In the genomic region with DNA sequence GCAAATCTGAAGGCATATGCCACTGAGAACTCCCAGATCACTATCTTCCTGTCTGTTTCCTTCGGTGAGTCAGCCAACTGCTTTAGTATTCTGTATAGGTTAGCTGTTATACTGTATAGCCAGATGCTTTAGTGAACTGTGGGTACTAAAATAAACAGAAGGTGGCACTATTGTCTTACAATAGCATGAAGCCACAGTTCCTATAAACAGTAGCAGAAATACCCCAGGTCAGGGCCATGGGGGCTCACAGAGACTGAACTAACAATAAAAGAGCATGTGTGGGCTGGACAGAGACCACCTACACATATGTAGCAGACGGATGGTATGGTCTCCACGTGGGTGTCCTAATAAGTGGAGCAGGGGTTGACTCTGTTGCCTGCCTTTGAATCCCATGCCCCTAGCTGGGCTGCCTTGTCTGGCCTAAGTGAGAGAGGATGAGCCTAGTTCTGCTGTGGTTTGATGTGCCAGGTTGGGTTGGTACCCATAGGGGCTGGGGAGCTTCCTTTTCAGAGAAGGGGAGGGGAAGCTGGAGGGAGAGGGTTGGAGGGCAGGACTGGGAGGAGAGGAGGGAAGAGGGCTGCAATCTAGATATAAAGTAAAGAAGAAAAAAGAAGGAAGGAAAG, we compare ENCODE assay signal across 8 mouse cellular contexts.
DNase-seq lines count a peak whose midpoint lies in the region; TF ChIP-seq lines count a peak whose summit lies in the region.

No protein-coding gene starts in this region.

- peaks cover 0 to 5% of the 10 kb centered on the region in 2 experiments; a peak in 1 of 4 replicates for H3K4me1 ChIP-seq in CH12.LX (ENCODE audit: control insufficient read depth in 1 of 2, insufficient read depth in 2 of 2)

- H3K36me3 ChIP-seq in CH12.LX (replicated peaks in 1 of 2; ENCODE audit: control insufficient read depth in 1 of 2, insufficient read depth in 1 of 2, low read length in 1 of 2) = no peaks in the 10 kb centered on the region

- no peaks in the 10 kb centered on the region for H3K27me3 ChIP-seq in CH12.LX (replicated peaks)

- TF ChIP-seq EP300 in CH12.LX (IDR thresholded peaks at IDR 0.05; ENCODE audit: low read length) = no peak

- dilution Hi-C loops in CH12.LX (cut with MboI; ENCODE audit: extremely low pct_ligation_motif_present, extremely low pct_unique_long_range_greater_than_20kb, low sequenced_read_pairs) = no loop called here

- no peak overlapping the region for H3K27ac ChIP-seq in CH12.LX (ENCODE audit: insufficient read depth, low read depth)

- DNase-seq in 3134 (ENCODE audit: extremely low read depth, insufficient read length, low spot score) (peak; percentile 14), CH12.LX (ENCODE audit: extremely low read depth) (peak; percentile 40)
- DNase-seq in cerebellum, postnatal 25 days = peak; percentile 18 to 30
- DNase-seq in heart, postnatal 10 days = peak; percentile 5 to 10
- peak; percentile 10 to 28 for DNase-seq in left cerebral cortex, adult 9 months (ENCODE audit: low spot score in 2 of 2)
- peak; percentile 15 for DNase-seq in neural tube, embryonic 10.5 days (ENCODE audit: extremely low spot score, low spot score)
- DNase-seq in spleen, postnatal 14 days (ENCODE audit: low spot score in 2 of 2) = no peak
- DNase-seq in spleen, adult 12 weeks (ENCODE audit: low spot score) = no peak

- H3K4me3 ChIP-seq in CH12.LX (replicated peaks in 1 of 3; ENCODE audit: low read depth in 2 of 3, low read length in 2 of 3, poor library complexity in 1 of 3) = no peak overlapping the region

- no peak overlapping the region for H3K9ac ChIP-seq in CH12.LX (ENCODE audit: insufficient read depth, low read depth)

- no peak for TF ChIP-seq POLR2A in CH12.LX (IDR thresholded peaks at IDR 0.05; ENCODE audit: low read depth, low read length)

- intact Hi-C loops in heart, postnatal 10 days (cut with DNase I) = loop anchor here (2.0 to 5.0 kb wide), 2 partner anchors 201 to 822 kb away; no protein-coding TSS in a partner anchor

- H3K9me3 ChIP-seq in CH12.LX (replicated peaks; ENCODE audit: low read length) = no peaks in the 10 kb centered on the region

- H3K79me2 ChIP-seq in CH12.LX (replicated peaks; ENCODE audit: control insufficient read depth, extremely low read depth, insufficient read depth, poor library complexity, severe bottlenecking) = no peaks in the 10 kb centered on the region

- TF ChIP-seq RAD21 in CH12.LX (IDR thresholded peaks at IDR 0.05; ENCODE audit: low read depth, low read length) = peak; percentile 75

- in situ Hi-C loops in CH12.LX (cut with MboI; ENCODE audit: low pct_ligation_motif_present, low pct_unique_long_range_greater_than_20kb, low sequenced_read_pairs) = no loop called here

- peak in 1 of 2 experiments; percentile 63; a peak in 3 of 4 replicates for TF ChIP-seq CTCF in CH12.LX (conservative IDR thresholded peaks at IDR 0.05 in 1 of 2, IDR thresholded peaks at IDR 0.05 in 1 of 2; ENCODE audit: low read depth in 2 of 2, low read length in 2 of 2)

- H3K4me2 ChIP-seq in CH12.LX (ENCODE audit: insufficient read depth, low read depth, poor library complexity, severe bottlenecking) = no peak overlapping the region

TF ChIP-seq in CH12.LX, 34 proteins besides CTCF, POLR2A, EP300 and RAD21:
- TF ChIP-seq SMC3 (IDR thresholded peaks at IDR 0.05; ENCODE audit: low read depth, low read length) (peak; percentile 35), MXI1 (IDR thresholded peaks at IDR 0.05; ENCODE audit: low read depth, low read length) (no peak)

Comparison
In these comparisons a context has a peak if more than half of its experiments do, and no peak if none do; other contexts are left out.
1. DNase-seq: peak in 3134 (single experiment), CH12.LX (single experiment), cerebellum, postnatal 25 days (2 of 2), heart, postnatal 10 days (2 of 2), left cerebral cortex, adult 9 months (2 of 2) and neural tube, embryonic 10.5 days (single experiment); none in spleen, postnatal 14 days (0 of 2) and spleen, adult 12 weeks (single experiment).